Mouse (Mus musculus): ENCODE results near the gene Eml5.

- TF ChIP-seq EP300 (IDR thresholded peaks at IDR 0.05; ENCODE audit: insufficient read depth, low read depth, low read length) (no peak), CTCF (IDR thresholded peaks at IDR 0.05) (no peak)
Observed at GRCm38 (mm10) chr12:98863436-98863835, 37.8 kb downstream of the Eml5 start.

Measured in heart, adult 2 months (tissue).